Mouse (Mus musculus): ENCODE results near the gene C1qa. TPM values are rescaled to one million over a fixed set of nuclear protein-coding genes. Genes with fewer than 3 reads are reported as not detected.

The C1qa gene
- polyA plus RNA-seq, 1 experiment: not detected

- H3K4me3 ChIP-seq: no peak overlapping the region
- peaks cover 25% of the 10 kb centered on the region for H3K27me3 ChIP-seq (ENCODE audit: control insufficient read depth, insufficient read depth, insufficient read length)
- no peak for TF ChIP-seq USF1 (IDR thresholded peaks at IDR 0.05; ENCODE audit: low read depth)
- no peak for TF ChIP-seq POLR2AphosphoS2 (IDR thresholded peaks at IDR 0.05; ENCODE audit: insufficient read length, low read depth)
- no peak for TF ChIP-seq POLR2A (IDR thresholded peaks at IDR 0.05; ENCODE audit: insufficient read length, low read depth)
- no peak for TF ChIP-seq MYOG (IDR thresholded peaks at IDR 0.05; ENCODE audit: control insufficient read depth in 1 of 3, insufficient read depth in 1 of 3, insufficient read length in 2 of 3, low read depth in 2 of 3)
- no peak for TF ChIP-seq TCF12 (IDR thresholded peaks at IDR 0.05; ENCODE audit: insufficient read depth, poor library complexity, severe bottlenecking)
- no peaks in the 10 kb centered on the region for H3K36me3 ChIP-seq (ENCODE audit: control insufficient read depth, insufficient read depth)
- H3ac ChIP-seq (ENCODE audit: control insufficient read depth, insufficient read length): no peak overlapping the region
- no peaks in the 10 kb centered on the region for H3K79me2 ChIP-seq (ENCODE audit: control insufficient read depth, insufficient read depth)
- no peak overlapping the region for H3K4me2 ChIP-seq (ENCODE audit: low read depth)
These were observed 27.2 kb upstream of the C1qa start for GRCm38 (mm10) chr4:136925804-136926203.

- peaks cover 13% of the 10 kb centered on the region for H3K27me3 ChIP-seq (ENCODE audit: control insufficient read depth, insufficient read depth, insufficient read length)
These were observed 25.9 kb upstream of the C1qa start for GRCm38 (mm10) chr4:136924529-136924928.

GRCm38 (mm10) chr4:136919526-136919925, 20.9 kb upstream of the C1qa start:
- H3K36me3 ChIP-seq (ENCODE audit: control insufficient read depth, insufficient read depth): no peaks in the 10 kb centered on the region
- H3K4me3 ChIP-seq: no peak overlapping the region
- no peaks in the 10 kb centered on the region for H3K79me2 ChIP-seq (ENCODE audit: control insufficient read depth, insufficient read depth)
- TF ChIP-seq MYOD1 (IDR thresholded peaks at IDR 0.05; ENCODE audit: control insufficient read depth in 1 of 3, insufficient read length in 2 of 3, low read depth in 2 of 3) (no peak), POLR2AphosphoS2 (IDR thresholded peaks at IDR 0.05; ENCODE audit: insufficient read length, low read depth) (no peak), TCF12 (IDR thresholded peaks at IDR 0.05; ENCODE audit: insufficient read depth, poor library complexity, severe bottlenecking) (no peak), REST (IDR thresholded peaks at IDR 0.05; ENCODE audit: insufficient read depth, insufficient read length) (no peak), CEBPB (IDR thresholded peaks at IDR 0.05; ENCODE audit: insufficient read depth, poor library complexity, severe bottlenecking) (no peak), SRF (IDR thresholded peaks at IDR 0.05; ENCODE audit: control insufficient read depth, insufficient read length, low read depth) (no peak), MAX (IDR thresholded peaks at IDR 0.05; ENCODE audit: low read depth) (no peak), E2F4 (IDR thresholded peaks at IDR 0.05; ENCODE audit: insufficient read depth) (no peak), TCF3 (IDR thresholded peaks at IDR 0.05; ENCODE audit: insufficient read length, low read depth) (no peak), POLR2A (IDR thresholded peaks at IDR 0.05; ENCODE audit: insufficient read length, low read depth) (no peak), MYOG (IDR thresholded peaks at IDR 0.05; ENCODE audit: control insufficient read depth in 1 of 3, insufficient read depth in 1 of 3, insufficient read length in 2 of 3, low read depth in 2 of 3) (no peak), USF1 (IDR thresholded peaks at IDR 0.05; ENCODE audit: low read depth) (no peak)
- peaks cover 19% of the 10 kb centered on the region for H3K27me3 ChIP-seq (ENCODE audit: control insufficient read depth, insufficient read depth, insufficient read length)
- H3ac ChIP-seq (ENCODE audit: control insufficient read depth, insufficient read length): no peak overlapping the region
- H3K4me2 ChIP-seq (ENCODE audit: low read depth): no peak overlapping the region

More at GRCm38 (mm10) chr4:136924529-136924928, 25.9 kb upstream of the C1qa start:
- no peaks in the 10 kb centered on the region for H3K79me2 ChIP-seq (ENCODE audit: control insufficient read depth, insufficient read depth)
- H3K4me3 ChIP-seq: no peak overlapping the region
- no peak overlapping the region for H3K4me2 ChIP-seq (ENCODE audit: low read depth)
- TF ChIP-seq E2F4 (IDR thresholded peaks at IDR 0.05; ENCODE audit: insufficient read depth): no peak
- TF ChIP-seq TCF3 (IDR thresholded peaks at IDR 0.05; ENCODE audit: insufficient read length, low read depth): no peak
- TF ChIP-seq POLR2A (IDR thresholded peaks at IDR 0.05; ENCODE audit: insufficient read length, low read depth): no peak
- no peak for TF ChIP-seq POLR2AphosphoS2 (IDR thresholded peaks at IDR 0.05; ENCODE audit: insufficient read length, low read depth)
- TF ChIP-seq MYOG (IDR thresholded peaks at IDR 0.05; ENCODE audit: control insufficient read depth in 1 of 3, insufficient read depth in 1 of 3, insufficient read length in 2 of 3, low read depth in 2 of 3): no peak
- TF ChIP-seq CEBPB (IDR thresholded peaks at IDR 0.05; ENCODE audit: insufficient read depth, poor library complexity, severe bottlenecking): no peak
- no peak for TF ChIP-seq SRF (IDR thresholded peaks at IDR 0.05; ENCODE audit: control insufficient read depth, insufficient read length, low read depth)
- no peak for TF ChIP-seq MYOD1 (IDR thresholded peaks at IDR 0.05; ENCODE audit: control insufficient read depth in 1 of 3, insufficient read length in 2 of 3, low read depth in 2 of 3)
- peak; percentile 90 for TF ChIP-seq REST (IDR thresholded peaks at IDR 0.05; ENCODE audit: insufficient read depth, insufficient read length)
- TF ChIP-seq MAX (IDR thresholded peaks at IDR 0.05; ENCODE audit: low read depth): peak; percentile 85
- no peak for TF ChIP-seq TCF12 (IDR thresholded peaks at IDR 0.05; ENCODE audit: insufficient read depth, poor library complexity, severe bottlenecking)
- no peak for TF ChIP-seq USF1 (IDR thresholded peaks at IDR 0.05; ENCODE audit: low read depth)
- H3K36me3 ChIP-seq (ENCODE audit: control insufficient read depth, insufficient read depth): no peaks in the 10 kb centered on the region
- no peak overlapping the region for H3ac ChIP-seq (ENCODE audit: control insufficient read depth, insufficient read length)

- H3K79me2 ChIP-seq (ENCODE audit: control insufficient read depth, insufficient read depth): no peaks in the 10 kb centered on the region
- no peaks in the 10 kb centered on the region for H3K36me3 ChIP-seq (ENCODE audit: control insufficient read depth, insufficient read depth)
- no peak overlapping the region for H3K4me2 ChIP-seq (ENCODE audit: low read depth)
- H3K4me3 ChIP-seq: no peak overlapping the region
- H3ac ChIP-seq (ENCODE audit: control insufficient read depth, insufficient read length): no peak overlapping the region
- H3K27me3 ChIP-seq (ENCODE audit: control insufficient read depth, insufficient read depth, insufficient read length): peaks cover 26% of the 10 kb centered on the region
- TF ChIP-seq MYOD1 (IDR thresholded peaks at IDR 0.05; ENCODE audit: control insufficient read depth in 1 of 3, insufficient read length in 2 of 3, low read depth in 2 of 3): no peak
- TF ChIP-seq MYOG (IDR thresholded peaks at IDR 0.05; ENCODE audit: control insufficient read depth in 1 of 3, insufficient read depth in 1 of 3, insufficient read length in 2 of 3, low read depth in 2 of 3): no peak
- TF ChIP-seq REST (IDR thresholded peaks at IDR 0.05; ENCODE audit: insufficient read depth, insufficient read length): no peak
- no peak for TF ChIP-seq CEBPB (IDR thresholded peaks at IDR 0.05; ENCODE audit: insufficient read depth, poor library complexity, severe bottlenecking)
- no peak for TF ChIP-seq MAX (IDR thresholded peaks at IDR 0.05; ENCODE audit: low read depth)
- no peak for TF ChIP-seq USF1 (IDR thresholded peaks at IDR 0.05; ENCODE audit: low read depth)
- TF ChIP-seq SRF (IDR thresholded peaks at IDR 0.05; ENCODE audit: control insufficient read depth, insufficient read length, low read depth): no peak
- TF ChIP-seq POLR2A (IDR thresholded peaks at IDR 0.05; ENCODE audit: insufficient read length, low read depth): no peak
- TF ChIP-seq E2F4 (IDR thresholded peaks at IDR 0.05; ENCODE audit: insufficient read depth): no peak
- TF ChIP-seq TCF12 (IDR thresholded peaks at IDR 0.05; ENCODE audit: insufficient read depth, poor library complexity, severe bottlenecking): no peak
- no peak for TF ChIP-seq TCF3 (IDR thresholded peaks at IDR 0.05; ENCODE audit: insufficient read length, low read depth)
- TF ChIP-seq POLR2AphosphoS2 (IDR thresholded peaks at IDR 0.05; ENCODE audit: insufficient read length, low read depth): no peak
These were observed 20.2 kb upstream of the C1qa start for GRCm38 (mm10) chr4:136918834-136919233.

- Histone ChIP-seq H3K79me2 (ENCODE audit: control insufficient read depth, insufficient read depth) (no peaks in the 10 kb centered on the region), H3ac (ENCODE audit: control insufficient read depth, insufficient read length) (no peak overlapping the region), H3K4me3 (no peak overlapping the region), H3K36me3 (ENCODE audit: control insufficient read depth, insufficient read depth) (no peaks in the 10 kb centered on the region), H3K27me3 (ENCODE audit: control insufficient read depth, insufficient read depth, insufficient read length) (peaks cover 37% of the 10 kb centered on the region), H3K4me2 (ENCODE audit: low read depth) (no peak overlapping the region)
- TF ChIP-seq TCF3 (IDR thresholded peaks at IDR 0.05; ENCODE audit: insufficient read length, low read depth) (no peak), CEBPB (IDR thresholded peaks at IDR 0.05; ENCODE audit: insufficient read depth, poor library complexity, severe bottlenecking) (no peak), USF1 (IDR thresholded peaks at IDR 0.05; ENCODE audit: low read depth) (no peak), E2F4 (IDR thresholded peaks at IDR 0.05; ENCODE audit: insufficient read depth) (no peak), TCF12 (IDR thresholded peaks at IDR 0.05; ENCODE audit: insufficient read depth, poor library complexity, severe bottlenecking) (no peak), POLR2A (IDR thresholded peaks at IDR 0.05; ENCODE audit: insufficient read length, low read depth) (no peak), MAX (IDR thresholded peaks at IDR 0.05; ENCODE audit: low read depth) (no peak), MYOD1 (IDR thresholded peaks at IDR 0.05; ENCODE audit: control insufficient read depth in 1 of 3, insufficient read length in 2 of 3, low read depth in 2 of 3) (no peak), SRF (IDR thresholded peaks at IDR 0.05; ENCODE audit: control insufficient read depth, insufficient read length, low read depth) (no peak), POLR2AphosphoS2 (IDR thresholded peaks at IDR 0.05; ENCODE audit: insufficient read length, low read depth) (no peak), REST (IDR thresholded peaks at IDR 0.05; ENCODE audit: insufficient read depth, insufficient read length) (no peak)
These were observed 18.5 kb upstream of the C1qa start for GRCm38 (mm10) chr4:136917165-136917524.

Data from myocyte (in vitro differentiated cells).